Mouse (Mus musculus) liver, postnatal 0 days (tissue): Measurements from ENCODE around the gene Atp5b.

ENCODE experiments used
- CTCF ChIP-seq: sonication (generic); IDR thresholded peaks from 2 replicates; pipeline ENCODE4 v1.5.1; 2016; ENCODE audit warnings: antibody characterized with exemption, low read depth
- EP300 ChIP-seq: IDR thresholded peaks from 2 replicates; pipeline ENCODE4 v1.6.1; 2016; ENCODE audit warnings: antibody characterized with exemption, low read depth, mild to moderate bottlenecking

DNA sequence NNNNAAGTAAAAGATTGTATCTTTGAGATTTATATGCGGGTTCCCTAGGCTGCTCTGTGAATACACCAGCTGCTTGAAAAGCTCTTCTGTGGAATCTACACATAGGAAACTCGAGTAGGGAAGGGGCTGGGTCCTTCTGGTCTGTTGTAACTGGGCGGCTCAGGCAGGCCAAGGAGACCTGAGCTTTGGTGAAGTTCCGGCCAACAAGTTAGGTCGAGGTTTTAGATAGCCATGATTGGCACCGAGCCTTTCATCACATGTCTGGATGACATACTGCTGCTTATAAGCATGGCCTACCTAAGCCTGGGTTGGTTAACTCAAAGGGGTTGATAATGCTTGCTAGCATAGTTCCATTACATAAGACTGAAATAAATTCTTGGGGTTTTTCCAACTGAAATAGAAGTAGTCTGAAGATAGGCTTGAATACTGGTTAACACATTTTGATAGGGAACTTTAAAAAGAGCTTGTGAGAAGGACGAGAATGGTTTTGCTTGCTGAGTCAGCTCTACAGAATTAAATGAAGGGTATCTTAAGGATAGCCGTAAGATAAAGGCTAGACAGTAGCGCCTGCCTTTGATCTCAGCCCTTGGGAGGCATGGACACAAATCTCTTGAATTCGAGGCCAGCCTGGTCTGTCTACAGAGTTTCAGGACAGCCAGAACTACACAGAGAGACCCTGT, 46.2 kb upstream of the Atp5b start:
- no peak for TF ChIP-seq CTCF
- TF ChIP-seq EP300 = no peak
